Mouse (Mus musculus) layer of hippocampus, adult 9-11 months (tissue): Measurements from ENCODE around the gene Nfyc.

Source experiments
- DNase-seq: peaks from one replicate; pipeline ENCODE4 v3.0.0; 2022

Nfyc gene

DNA sequence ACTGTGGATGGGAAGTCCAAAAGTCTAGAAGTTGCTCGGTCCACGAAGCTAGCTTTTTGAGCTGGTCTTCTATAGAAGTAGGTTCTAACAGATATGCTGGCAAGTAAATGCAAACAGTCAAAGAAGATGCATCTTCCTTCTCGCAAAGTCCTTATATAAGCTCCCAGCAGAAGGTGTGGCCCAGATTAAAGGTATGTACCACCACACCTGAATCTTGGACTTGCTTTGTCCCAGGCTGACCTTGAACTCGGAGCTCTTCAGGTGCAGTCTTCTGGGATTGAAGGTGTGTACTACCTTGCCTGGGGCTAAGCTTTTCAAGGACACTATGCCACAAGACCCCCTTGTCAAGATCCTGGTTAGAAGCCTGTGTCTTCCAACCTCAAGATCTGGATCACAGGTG is at the start of gene Nfyc:
TSS of gene Nfyc (minus strand) at position 101 of the 400 bp plus-strand sequence.
- no peak for DNase-seq

DNA sequence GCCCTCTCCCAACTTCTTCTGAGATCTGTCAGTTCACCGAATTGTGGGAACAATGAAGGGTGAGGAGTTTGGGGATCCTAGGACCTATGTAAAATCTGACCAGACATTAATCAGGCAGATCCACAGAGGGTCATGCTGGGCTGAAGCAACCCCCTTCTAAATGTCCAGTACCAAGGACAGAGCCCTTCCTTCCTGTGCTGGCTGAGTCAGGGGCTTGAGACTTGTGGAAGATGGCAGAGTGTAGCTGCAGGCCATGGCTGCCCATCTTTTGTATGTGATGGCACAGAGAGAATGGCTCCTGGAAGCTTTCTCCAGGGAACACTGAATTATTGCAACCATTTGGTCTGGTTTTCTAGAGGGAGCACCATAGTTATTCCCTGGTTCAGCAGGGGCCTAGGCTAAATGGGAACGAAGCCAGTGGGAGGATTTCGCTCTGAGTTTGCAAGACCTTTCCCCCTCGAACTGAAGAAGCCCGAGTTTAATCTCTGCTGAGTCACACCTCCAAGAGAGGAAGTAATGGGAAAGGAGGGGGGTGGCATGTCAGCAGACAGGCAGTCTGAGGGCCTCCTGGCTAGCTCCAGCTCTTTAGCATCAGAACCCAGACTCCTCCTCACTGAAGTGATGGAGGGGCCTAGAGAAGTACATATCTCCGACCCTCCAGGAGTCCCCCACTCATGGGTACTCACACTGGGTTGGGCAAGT is 49.5 kb upstream of the Nfyc start:
- DNase-seq = no peak

DNA sequence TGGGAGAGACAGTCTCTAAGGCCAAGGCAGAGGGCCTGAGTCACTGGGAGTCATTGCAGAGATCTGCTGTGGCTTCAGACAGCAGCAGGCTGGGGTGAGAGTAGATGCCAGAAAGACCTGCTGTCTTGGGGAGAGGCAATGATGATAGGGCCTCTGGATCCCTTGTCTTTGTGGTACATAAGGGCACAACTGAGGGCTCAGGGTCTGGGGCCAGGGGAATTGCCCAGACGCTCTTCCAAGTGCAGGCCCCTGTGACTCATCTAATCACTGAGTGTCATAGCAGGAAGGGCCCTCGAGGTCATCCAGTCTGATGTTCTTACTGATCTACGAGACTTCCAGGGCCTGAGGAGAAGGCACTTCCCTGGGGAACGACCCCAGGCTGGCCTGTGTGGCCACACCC is 48.0 kb upstream of the Nfyc start:
- DNase-seq = no peak

DNA sequence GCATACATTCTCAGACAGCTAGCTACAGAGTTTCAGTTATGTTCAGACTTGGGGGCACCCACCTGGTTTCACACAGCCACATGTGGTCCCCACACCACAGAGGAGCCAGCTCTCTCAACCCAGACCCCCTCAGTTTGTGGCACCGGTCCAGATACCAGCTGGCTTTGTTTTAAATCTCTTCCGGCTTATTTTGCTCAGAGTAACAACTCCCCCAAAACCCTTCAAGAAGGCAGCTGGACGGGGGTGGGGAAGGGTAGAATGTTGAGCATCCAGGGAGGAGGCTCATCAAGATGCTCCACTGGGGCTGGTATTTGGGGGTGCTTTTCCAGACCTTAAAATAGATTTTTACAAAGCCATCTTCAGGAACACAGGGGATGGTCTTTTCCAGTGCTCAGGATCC is 47.4 kb upstream of the Nfyc start:
- DNase-seq = peak; percentile 34

DNA sequence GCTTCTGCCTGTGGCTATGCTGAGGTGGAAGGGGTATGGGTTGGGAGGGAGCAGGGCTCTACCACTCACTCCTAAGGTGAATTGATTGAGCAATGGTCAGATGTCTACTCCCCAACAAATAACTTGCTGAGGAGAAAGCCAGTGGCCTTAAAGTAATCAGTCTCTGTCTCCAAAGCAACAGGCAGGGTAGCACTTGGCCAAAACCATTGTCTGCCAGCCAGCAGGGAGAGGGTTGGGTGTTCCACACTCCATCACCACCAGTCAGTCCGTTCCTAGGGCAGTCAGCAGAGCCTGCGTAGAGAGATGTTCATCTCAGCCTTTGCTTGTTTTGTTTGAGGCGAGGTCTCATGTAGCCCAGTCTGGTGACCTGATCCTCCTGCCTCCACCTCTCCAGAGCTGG is 44.6 kb upstream of the Nfyc start:
- no peak for DNase-seq

DNA sequence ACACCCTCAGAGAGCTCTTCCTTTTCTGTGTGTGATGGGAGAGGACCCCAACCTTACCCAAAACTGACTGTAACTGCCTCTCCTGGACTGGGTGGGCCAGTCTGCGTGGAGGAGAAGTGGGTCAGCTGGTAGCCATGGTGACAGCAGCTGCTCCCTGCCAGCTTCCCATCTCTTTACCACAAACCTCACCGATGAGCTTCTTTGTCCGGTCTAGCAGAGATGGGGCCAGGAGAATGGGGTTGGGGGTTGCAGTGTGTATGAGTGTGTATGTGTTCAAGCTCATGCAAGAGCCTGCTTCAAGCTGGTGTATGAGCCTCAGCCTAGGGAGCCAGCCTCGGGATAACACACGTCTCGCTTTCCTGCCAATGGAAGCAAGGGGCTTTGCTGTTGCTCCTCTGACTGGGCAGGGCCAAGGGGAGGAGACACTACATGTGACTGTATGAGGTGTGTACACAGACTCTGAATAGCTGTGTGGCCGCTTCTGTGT is 38.9 kb upstream of the Nfyc start:
- no peak for DNase-seq

DNA sequence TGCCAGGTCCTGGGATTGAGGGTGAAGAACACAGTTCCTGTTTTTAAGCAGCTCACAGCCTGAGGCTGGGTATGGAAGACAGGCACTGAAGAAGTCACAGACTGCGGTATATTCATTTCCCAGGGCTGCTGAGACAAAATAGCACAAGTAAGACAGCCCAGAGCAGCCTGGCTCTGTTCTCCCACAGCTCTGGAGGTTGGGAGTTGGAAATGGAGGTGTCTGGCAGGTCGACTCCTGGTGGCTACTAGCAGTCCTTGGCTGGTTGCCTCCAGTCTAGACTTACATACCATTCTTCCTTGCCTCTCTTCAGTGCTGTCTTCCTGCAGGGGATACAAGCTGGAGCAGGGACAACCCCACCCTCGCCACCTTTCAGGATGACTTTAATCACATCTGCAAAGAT is 37.6 kb upstream of the Nfyc start:
- DNase-seq = no peak

DNA sequence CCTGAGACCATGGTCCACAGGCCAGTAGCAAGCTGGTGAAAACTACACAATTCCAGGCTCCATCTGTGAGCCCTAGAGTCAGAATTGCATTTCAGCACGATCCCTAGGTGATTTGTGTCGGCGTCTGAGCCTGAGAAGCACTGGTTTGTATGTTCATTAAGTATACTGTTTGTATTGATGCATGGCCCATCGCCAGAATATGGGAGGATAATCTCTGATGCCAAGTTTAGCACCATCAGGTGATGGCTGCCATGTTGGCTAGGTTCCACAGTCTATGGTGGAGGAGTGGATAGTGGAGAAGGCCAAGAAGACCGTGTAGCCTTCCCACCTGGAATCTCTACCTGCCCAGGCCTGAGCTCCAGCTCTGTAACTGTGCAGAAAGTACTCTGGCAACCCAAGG is 36.9 kb upstream of the Nfyc start:
- no peak for DNase-seq

DNA sequence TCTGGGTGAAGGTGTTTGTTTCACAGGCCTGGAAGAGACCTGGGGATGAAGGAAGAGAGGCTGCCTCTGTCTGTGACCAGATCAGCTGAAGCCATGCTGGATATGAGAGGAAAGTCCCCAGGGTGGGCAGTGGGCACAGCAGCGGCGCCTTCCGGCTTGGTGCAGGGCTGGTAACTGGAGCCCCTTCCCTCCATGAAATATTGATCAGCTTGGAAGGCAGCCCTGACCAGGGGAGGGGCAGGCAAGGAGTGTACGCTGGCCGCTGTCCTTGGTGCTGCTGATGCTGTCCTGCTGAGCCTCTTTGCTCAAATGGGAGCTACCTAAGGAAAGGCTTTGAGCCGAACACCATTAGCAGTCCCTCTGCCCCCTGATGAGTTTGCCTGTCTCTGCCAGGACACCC is 34.8 kb upstream of the Nfyc start:
- no peak for DNase-seq

DNA sequence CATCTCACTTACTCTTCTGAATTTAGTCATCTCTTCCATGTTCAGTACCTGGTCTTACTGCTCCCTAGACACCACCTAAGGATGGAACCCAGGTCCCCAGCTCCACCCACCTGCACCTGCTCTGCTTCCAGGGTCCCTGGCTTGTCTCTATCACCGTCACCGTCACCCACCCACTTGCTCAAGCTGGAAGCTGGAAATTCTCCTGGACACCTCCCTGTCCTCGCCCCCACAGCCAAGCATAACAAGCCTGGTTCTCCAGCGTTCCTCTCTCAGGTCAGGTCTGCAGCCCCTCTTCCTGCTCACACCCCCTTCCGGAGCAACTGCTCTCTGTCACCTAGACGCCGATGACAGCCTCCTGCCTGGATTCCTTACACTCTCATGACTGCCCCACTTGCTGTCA is 28.5 kb upstream of the Nfyc start:
- no peak for DNase-seq

DNA sequence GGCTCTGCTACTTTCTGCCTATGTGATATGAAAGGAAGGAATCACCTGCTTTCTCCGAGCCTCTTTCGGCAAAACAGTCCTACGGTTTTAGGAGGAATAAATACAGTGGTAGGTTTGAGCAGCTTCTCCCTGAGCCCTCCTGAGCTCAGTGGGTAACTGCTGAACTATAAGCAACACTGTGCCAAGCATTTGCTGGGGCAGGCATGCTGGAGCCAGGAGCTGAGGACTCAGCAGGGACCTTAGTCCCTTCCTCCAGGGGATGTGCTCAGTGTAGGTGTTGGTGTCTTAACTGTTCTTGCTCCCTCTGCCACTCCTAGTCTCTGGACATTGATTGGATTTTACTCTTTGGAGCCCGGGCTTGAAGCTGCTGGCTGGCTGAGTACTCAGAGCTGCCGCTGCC is 25.0 kb upstream of the Nfyc start:
- no peak for DNase-seq

DNA sequence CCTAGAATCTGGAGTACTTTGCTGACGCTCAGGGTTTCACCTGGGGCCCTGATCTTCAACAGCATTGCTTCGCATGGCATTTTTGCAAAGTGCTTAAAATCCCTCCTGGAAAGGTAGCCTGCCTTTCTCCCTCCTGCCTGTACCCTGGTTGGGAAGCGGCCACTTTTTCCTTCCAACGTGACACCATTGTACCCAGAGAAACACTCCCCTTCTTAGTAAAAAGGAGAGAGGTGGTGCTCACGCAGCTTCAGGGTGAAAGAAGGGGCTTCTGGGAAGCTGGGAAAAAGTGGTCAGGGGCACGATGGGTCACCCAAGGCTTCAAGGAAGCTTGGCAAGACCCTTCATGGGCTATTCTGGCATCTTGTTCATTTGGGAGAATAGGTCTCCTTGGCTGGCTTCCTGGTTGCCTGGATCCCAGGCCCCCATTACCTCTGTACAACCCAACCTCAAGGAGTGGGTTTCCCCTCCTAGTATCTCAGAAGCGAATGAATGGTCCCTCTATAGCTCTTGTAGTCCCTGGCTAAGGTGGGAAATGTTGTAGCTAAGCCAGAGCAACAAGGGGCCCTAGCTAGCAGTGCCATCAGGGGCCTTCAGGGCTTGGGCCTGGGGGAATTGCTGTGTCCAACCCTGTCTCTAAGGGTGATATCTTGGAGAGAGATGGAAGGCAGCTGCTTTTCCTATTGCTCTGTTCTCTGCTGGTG is 24.1 kb upstream of the Nfyc start:
- no peak for DNase-seq

DNA sequence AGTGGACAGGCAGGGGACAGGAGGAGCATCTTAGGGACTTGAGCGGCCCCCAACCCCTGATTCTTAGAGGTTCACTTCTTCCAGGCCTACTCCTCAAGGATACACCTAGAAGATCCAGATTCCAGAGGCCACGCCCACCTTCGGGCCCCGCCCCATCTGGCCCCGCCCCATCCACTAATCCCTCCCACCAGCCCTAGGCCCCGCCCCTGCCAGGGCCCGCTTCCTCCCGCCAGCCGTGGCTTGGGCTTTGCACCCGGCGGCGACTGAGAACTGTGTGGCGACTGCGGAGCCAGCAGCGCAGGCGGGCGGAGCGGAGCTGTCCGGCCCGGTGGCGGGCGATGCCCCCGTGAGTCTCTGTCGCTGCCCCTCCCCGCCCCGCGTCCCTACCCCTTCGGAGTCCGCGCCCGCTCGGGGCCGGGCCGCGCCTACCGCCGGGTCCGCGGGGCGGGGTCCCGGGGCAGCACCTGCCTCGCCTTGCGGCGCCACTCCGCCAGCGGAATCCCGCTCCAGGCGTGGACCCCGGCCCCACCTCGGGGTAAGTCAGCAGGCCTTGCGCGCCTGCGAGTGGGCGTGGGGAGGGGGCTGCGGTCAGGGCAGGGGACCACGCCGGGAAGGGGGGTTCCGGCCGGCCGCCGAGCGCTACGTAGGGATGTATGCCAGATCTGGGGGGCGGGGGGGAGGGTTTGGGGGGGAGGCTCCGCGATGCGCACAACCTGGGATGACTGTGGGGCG is 23.4 kb upstream of the Nfyc start, which contains the start of gene Rims3:
TSS of gene Rims3 (plus strand) at position 229 of the 732 bp plus-strand sequence.
- peak; percentile 28 for DNase-seq

DNA sequence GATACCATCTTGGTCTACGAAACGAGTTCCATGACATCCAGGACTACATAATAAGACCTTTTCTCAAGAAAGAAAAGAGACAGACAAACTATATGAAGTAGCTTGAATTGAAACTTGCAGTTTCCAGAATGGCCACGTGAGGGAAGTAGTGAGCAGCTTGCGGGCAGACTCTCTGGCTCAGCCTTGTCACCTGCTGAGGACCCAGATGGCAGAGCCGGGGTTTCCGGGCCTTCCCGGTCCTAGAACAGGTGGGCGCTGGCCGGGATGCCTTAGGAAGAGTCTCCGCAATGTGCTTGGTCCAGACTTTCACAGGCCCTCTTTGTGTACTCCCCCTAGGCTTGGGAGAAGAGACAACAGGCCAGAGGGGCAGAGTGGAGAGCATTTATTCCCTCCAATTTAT is 19.6 kb upstream of the Nfyc start:
- no peak for DNase-seq

DNA sequence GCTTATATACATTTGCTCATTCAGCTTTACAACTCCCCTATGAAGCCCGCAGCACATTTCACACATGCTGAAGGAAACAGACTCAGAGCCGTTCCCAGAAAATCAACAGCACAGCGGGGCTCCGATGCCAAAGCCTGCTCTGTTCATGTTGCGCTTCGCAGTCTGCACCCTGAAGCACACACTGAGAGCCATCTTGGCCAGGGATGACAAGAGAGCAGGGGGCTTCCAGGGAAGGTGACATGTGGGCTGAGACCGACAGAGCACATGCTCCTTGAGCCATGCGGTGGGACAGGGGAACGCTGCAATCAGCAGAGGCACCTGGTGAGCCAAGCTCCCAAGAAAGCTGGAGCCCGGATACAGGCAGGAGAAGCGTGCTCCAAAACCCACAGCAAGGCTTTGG is 18.1 kb upstream of the Nfyc start:
- DNase-seq = no peak

DNA sequence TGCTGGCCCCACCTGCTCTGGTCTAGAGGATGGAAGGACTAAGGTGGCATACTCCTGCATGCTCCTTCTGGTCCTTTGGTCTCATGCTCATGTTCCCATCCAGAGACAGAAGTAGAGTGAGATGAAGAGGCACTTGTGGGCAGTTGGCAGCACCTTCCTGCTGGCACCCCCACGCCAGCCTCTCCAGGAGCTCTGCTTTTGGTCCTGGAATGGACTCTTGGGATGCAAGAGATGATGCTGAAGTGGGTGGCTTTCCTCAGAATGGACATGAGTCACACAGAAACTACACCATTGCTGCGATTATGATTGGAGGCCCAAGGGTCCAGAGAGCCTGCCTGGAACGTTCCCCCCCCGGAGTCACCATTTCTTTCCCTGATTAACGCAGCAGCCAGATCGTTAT is 17.5 kb upstream of the Nfyc start:
- no peak for DNase-seq

DNA sequence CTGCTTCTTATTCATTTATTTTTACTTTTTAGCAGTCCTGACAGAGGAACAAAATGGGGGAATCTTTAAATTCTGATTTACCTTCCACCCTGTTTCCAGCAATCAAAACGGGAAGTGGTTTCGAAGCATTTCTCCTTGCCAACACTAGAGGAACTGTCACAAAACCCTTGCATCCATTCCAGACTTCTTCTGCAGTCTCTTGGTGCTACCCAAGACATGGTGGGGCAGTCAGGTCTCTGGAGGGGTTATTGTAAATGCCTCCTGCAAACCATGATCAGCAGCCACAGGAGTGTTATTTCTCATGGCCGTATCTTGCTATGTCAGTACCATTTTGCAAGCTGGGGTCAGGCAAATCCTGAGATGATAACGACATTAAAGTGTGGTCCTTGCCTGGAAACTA is 13.7 kb upstream of the Nfyc start:
- no peak for DNase-seq

DNA sequence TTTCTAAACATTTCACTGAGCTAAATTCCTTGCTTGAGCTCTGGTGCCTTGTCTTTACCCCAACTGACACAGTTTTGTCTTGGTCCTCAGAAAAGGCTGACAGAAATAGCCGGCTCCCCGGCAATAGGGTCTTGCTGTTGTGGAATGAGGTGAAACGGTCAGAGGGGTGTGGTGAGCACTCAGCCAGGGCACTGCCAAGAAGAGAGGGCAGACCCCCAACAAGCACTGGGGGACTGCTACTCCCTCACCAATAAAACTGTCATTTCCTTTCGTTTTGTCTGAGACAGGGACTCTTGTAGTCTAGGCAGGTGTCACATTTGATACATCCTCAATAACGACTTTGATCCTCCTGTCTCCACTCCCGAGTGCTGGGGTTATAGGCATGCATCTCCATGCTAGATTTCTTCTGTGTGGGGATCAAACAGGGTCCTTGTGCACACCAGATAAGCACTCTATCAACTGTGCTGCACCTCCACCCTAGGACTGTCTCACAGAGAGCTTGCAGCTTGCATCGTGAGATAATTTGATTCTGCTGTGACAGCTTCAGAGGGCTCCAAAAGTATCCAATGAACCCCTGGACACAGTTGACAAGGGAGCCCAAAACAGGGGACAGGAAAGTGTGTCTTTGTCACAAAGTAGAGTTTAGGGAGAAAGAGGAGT is 13.2 kb upstream of the Nfyc start:
- no peak for DNase-seq

DNA sequence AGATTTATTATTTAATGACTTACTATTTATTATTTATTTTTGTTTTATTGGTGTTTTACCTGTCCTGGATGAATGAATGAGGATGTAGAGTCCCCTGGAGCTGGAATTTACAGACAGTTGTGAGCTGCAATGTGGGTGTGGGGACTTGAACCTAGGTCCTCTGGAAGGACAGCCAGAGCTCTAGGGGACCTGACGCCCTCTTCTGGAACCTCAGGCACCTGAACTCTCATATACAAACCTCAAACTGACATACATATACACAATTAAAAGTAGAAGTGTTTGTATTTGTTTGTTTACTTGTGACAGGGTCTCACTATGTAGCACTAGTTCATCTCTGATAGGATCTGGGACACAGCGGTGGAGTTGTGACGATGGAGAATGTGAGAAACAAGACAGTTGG is 10.0 kb upstream of the Nfyc start:
- DNase-seq = no peak

DNA sequence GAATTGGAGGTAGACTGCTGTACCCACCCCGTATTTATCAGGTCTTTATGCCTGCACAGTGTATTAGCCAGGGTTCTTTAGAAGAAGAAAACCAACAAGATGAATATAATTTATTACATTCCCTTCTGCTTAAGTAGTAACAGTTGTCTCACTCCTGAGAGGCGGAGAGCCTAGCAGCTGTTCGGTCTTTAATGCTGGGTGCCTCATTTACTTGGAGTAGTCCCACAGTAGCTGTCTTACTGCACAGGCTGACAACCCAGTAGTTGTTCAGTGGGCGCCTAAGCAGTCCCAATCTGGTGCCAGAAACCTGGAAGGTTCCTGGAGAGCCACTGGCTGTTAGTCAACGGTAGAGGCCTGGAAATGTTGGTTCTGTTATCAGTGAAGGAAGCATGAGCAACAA is 605 bp downstream of the Nfyc start:
- peak; percentile 52 for DNase-seq

DNA sequence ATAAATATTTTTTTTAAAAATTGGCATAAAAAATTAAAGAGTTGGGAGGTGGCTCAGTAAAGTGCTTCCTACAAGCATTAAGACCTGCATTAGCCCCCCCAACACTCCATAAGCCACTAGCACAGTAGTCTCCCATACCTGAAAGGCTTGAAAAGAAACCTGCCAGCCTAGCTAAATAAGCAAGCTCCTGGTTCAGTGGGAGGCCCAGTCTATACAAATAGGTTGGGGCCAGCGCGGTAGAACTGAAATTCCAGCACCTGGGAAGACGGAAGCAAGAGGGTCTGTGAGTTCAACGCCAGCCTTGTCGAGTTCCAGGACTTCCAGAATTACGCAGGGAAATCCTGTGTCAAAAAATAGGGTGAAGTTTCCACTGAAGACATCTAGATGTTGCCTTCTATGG is 5.0 kb downstream of the Nfyc start:
- no peak for DNase-seq

DNA sequence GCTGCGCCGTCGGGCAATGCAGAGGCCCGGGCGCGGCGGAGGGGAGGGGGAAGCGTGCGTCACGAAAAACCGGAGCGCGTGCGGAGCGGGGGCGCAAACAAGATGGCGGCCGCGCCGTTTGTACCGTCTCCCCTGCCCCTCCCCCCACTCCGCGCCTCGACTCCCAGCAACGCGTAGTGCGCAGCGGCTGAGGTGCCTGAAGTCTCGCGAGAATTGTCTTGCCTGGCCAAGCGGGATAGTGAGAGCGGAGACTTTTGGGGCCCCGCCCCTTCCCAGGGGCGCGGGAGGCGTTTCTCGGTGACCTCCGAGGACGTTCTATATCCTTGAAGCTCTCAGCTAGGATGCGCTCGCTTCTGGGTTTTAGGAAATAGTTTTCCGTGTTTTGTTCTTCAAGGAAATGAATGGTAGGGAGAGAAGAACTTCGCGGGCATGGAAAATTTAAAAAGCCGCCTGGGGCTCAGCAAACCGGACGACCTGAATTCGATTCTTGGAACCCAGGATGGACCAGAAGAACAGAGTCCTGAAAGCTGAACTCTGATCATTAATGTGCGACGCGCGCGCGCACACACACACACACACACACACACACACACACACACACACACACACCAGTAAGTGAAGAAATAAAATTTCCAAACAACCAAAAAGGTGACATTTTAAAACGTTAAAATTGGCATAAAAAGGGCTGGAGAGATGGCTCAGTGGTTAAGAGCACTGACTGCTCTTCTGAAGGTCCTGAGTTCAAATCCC is 5.6 kb downstream of the Nfyc start:
- DNase-seq = peak; percentile 98

DNA sequence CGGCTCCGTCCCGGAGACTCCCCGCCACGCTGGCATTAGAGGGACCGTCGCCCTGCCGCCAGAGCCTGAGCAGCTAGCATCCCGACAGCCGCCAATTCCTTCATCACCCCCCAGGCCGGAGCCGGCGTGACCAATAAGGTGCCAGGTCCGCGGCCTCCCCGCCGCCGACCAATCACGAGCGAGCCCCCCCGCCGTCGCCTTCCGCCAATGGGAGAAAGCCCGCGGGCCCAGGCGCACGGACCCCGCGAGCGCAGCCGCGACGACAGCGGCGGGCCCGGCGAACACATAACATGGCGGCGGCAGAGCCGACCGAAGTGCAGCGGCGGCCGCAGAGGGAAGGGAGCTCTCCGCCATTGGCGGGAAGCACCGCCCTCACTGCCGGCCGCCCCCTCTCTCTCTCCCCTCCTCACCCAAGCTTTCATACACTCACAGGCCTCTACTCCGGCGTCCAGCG is 6.2 kb downstream of the Nfyc start:
- DNase-seq = peak; percentile 96
